Mouse (Mus musculus): ENCODE results near the gene Sorcs2. TPM values are rescaled to one million over a fixed set of nuclear protein-coding genes. Genes with fewer than 3 reads are reported as not detected.
A peak's percentile ranks its signal among the peaks of the same experiment; 100 is the strongest.

Gene Sorcs2
- polyA plus RNA-seq, 1 experiment from 2014 or later: 11.5 TPM

DNA sequence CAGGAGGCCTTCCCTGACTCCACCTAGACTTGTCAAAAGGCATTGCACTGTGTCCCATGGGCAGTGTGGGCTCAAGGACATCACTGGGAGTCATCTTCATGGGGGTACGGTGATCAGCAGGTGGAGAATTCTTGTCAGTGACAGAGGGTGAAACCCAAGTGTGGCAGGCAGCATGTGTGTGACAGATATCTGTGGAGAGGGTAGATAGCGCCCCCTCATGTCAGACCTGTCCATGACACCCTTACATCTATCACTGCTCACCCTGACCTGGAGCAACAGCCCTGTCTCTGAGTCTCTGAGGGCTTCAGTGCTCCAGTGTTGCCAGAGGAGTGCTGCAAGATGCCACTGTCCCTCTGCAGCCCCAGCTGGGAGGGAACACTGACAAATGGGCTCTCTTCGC is 343.4 kb downstream of the Sorcs2 start:
- no peak overlapping the region for H3K4me3 ChIP-seq (replicated peaks; ENCODE audit: low read length)
- 53% methylated on average over 3 of the region's 3 CpGs for WGBS
- H3K27ac ChIP-seq: no peak overlapping the region
- no peak overlapping the region for H3K9ac ChIP-seq
- DNase-seq (ENCODE audit: low spot score) (no peak), ATAC-seq (ENCODE audit: low FRiP score) (no peak; the same call in 1 of the 2 replicates)
- H3K27me3 ChIP-seq (ENCODE audit: control insufficient read depth, insufficient read depth, low read length): no peaks in the 10 kb centered on the region; the same call in 1 of the 2 replicates
- H3K4me2 ChIP-seq (replicated peaks): no peak overlapping the region
- no peaks in the 10 kb centered on the region for H3K4me1 ChIP-seq (replicated peaks; ENCODE audit: control insufficient read depth, insufficient read depth, low read length)
- H3K9me3 ChIP-seq (ENCODE audit: control insufficient read depth, low read length): no peaks in the 10 kb centered on the region
- H3K36me3 ChIP-seq (replicated peaks; ENCODE audit: control insufficient read depth, insufficient read depth): 0 out of 2 replicates have a peak, but pooled peaks cover under 1% of the 10 kb centered on the region

GRCm38 (mm10) chr5:36043154-36043553 is 354.8 kb downstream of the Sorcs2 start:
- Histone ChIP-seq H3K27ac (no peak overlapping the region), H3K4me2 (replicated peaks) (no peak overlapping the region), H3K9me3 (ENCODE audit: control insufficient read depth, low read length) (no peaks in the 10 kb centered on the region), H3K36me3 (replicated peaks; ENCODE audit: control insufficient read depth, insufficient read depth) (no peaks in the 10 kb centered on the region), H3K4me1 (replicated peaks; ENCODE audit: control insufficient read depth, insufficient read depth, low read length) (peaks cover 15% of the 10 kb centered on the region), H3K4me3 (replicated peaks; ENCODE audit: low read length) (no peak overlapping the region), H3K9ac (no peak overlapping the region), H3K27me3 (ENCODE audit: control insufficient read depth, insufficient read depth, low read length) (no peaks in the 10 kb centered on the region)
- DNase-seq (ENCODE audit: low spot score): no peak
- WGBS: 90% methylated on average over 2 of the region's 2 CpGs
- no peak for ATAC-seq (ENCODE audit: low FRiP score)

DNA sequence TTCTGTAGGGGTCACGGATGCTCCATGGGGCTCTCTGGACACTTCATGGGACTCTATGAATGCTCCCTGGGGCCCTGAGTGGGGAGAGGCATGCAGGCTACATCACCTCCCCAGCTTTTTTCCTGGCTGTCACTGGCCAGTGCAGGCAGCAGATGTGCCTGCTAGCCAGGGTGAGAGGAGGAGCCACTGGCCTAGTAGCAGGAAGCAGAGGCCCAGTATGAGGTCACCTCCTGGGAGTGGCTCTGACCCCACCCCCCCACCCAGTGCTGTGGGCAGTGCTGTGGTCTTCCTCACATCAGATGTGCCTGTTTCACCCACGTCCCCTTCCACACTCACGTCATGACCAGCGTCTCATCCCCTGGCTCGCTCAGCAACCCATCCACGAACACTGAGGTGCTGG is 356.2 kb downstream of the Sorcs2 start:
- Histone ChIP-seq H3K4me2 (replicated peaks) (no peak overlapping the region), H3K4me3 (replicated peaks; ENCODE audit: low read length) (no peak overlapping the region), H3K27ac (no peak overlapping the region), H3K27me3 (ENCODE audit: control insufficient read depth, insufficient read depth, low read length) (no peaks in the 10 kb centered on the region), H3K9ac (no peak overlapping the region), H3K4me1 (replicated peaks; ENCODE audit: control insufficient read depth, insufficient read depth, low read length) (peaks cover 15% of the 10 kb centered on the region), H3K36me3 (replicated peaks; ENCODE audit: control insufficient read depth, insufficient read depth) (peaks cover 4% of the 10 kb centered on the region; the same call in 1 of the 2 replicates), H3K9me3 (ENCODE audit: control insufficient read depth, low read length) (no peaks in the 10 kb centered on the region)
- DNase-seq (ENCODE audit: low spot score): no peak
- no peak for ATAC-seq (ENCODE audit: low FRiP score)
- 91% methylated on average over 6 of the region's 6 CpGs for WGBS

GRCm38 (mm10) chr5:36041236-36041562 is 356.7 kb downstream of the Sorcs2 start:
- Histone ChIP-seq H3K9me3 (ENCODE audit: control insufficient read depth, low read length) (no peaks in the 10 kb centered on the region), H3K4me3 (replicated peaks; ENCODE audit: low read length) (no peak overlapping the region), H3K4me2 (replicated peaks) (no peak overlapping the region), H3K9ac (no peak overlapping the region), H3K27me3 (ENCODE audit: control insufficient read depth, insufficient read depth, low read length) (no peaks in the 10 kb centered on the region), H3K4me1 (replicated peaks; ENCODE audit: control insufficient read depth, insufficient read depth, low read length) (peaks cover 15% of the 10 kb centered on the region), H3K36me3 (replicated peaks; ENCODE audit: control insufficient read depth, insufficient read depth) (peaks cover 4% of the 10 kb centered on the region; the same call in 1 of the 2 replicates), H3K27ac (peak overlapping the region; percentile 66)
- DNase-seq (ENCODE audit: low spot score): no peak
- peak; percentile 44; the same call in 1 of the 2 replicates for ATAC-seq (ENCODE audit: low FRiP score)

- peaks cover 4% of the 10 kb centered on the region; the same call in 1 of the 2 replicates for H3K36me3 ChIP-seq (replicated peaks; ENCODE audit: control insufficient read depth, insufficient read depth)
- DNase-seq (ENCODE audit: low spot score): peak; percentile 74
- H3K27ac ChIP-seq: peak overlapping the region; percentile 66
- no peak overlapping the region for H3K4me3 ChIP-seq (replicated peaks; ENCODE audit: low read length)
- WGBS: 57% methylated on average over 13 of the region's 13 CpGs
- peaks cover 15% of the 10 kb centered on the region for H3K4me1 ChIP-seq (replicated peaks; ENCODE audit: control insufficient read depth, insufficient read depth, low read length)
- H3K9me3 ChIP-seq (ENCODE audit: control insufficient read depth, low read length): no peaks in the 10 kb centered on the region
- no peaks in the 10 kb centered on the region for H3K27me3 ChIP-seq (ENCODE audit: control insufficient read depth, insufficient read depth, low read length)
- no peak overlapping the region for H3K4me2 ChIP-seq (replicated peaks)
- no peak overlapping the region for H3K9ac ChIP-seq
- ATAC-seq (ENCODE audit: low FRiP score): peak; percentile 71
Measured at GRCm38 (mm10) chr5:36040398-36041235, 357.3 kb downstream of the Sorcs2 start.

DNA sequence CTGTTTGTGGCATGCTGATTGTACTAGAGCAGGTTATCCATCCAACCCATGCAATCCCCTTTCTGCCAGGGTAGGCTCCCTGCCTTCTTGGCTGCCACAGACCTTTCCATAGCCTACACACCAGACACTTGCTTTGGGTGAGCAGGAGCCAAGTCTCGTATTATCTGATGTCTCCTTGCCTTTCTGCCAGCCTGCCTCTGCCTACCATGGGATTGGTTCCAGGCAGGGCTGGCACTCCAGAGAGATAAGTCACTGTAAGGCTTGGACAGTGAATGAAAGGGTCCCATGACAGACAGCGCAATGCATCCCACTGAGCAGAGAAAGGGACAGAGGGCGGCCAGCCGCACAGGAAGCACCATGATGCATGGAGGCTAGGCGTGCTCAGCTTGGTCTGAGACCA is 358.3 kb downstream of the Sorcs2 start:
- no peaks in the 10 kb centered on the region for H3K9me3 ChIP-seq (ENCODE audit: control insufficient read depth, low read length)
- no peak for DNase-seq (ENCODE audit: low spot score)
- H3K4me2 ChIP-seq (replicated peaks): no peak overlapping the region
- 83% methylated on average over 5 of the region's 5 CpGs for WGBS
- H3K27me3 ChIP-seq (ENCODE audit: control insufficient read depth, insufficient read depth, low read length): no peaks in the 10 kb centered on the region
- peaks cover 15% of the 10 kb centered on the region for H3K4me1 ChIP-seq (replicated peaks; ENCODE audit: control insufficient read depth, insufficient read depth, low read length)
- H3K36me3 ChIP-seq (replicated peaks; ENCODE audit: control insufficient read depth, insufficient read depth): peaks cover 4% of the 10 kb centered on the region; the same call in 1 of the 2 replicates
- H3K27ac ChIP-seq: no peak overlapping the region
- no peak overlapping the region for H3K4me3 ChIP-seq (replicated peaks; ENCODE audit: low read length)
- ATAC-seq (ENCODE audit: low FRiP score): no peak
- no peak overlapping the region for H3K9ac ChIP-seq

DNA sequence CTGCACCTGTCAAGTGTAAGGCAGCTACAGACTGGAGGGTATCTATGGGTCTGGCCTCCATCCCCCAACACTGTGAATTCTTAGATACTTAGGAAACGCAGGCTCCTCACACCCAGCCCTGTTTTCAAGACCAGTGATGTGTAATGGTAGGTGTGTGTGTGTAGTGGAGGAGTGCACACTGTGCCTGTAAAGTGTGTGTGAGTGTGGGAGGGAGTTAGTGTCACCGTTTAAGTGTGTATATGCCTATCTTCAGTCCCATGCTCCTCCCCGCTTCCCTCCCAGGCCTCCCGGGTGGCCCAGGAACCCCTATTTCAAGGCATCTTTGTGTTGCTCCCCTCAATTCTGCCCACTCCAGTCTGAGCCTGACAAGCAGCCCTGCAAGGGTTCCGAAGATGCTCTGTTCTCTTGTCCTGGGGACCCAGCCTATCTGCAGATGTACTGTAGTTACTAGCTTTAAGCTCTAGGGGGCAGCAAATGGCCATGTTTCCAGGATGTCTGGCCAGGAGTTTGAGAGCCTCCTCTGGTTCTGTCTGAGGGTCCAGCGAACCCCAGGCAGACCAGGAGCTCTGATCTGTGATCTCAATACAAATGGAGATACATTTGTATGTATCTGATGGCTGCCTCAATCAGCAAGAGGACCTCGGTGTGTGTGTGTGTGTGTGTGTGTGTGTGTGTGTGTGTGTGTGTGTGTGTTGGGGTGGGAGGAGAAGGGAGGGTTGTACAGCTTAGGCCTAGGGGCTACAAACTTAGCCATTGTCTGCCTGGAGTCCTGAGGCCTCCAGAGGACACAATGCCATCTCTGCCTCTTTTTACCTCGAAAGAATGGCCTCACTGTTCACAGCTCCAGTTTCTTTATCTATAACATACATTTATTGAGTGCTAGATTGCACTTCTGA is 364.2 kb downstream of the Sorcs2 start:
- Histone ChIP-seq H3K4me1 (replicated peaks; ENCODE audit: control insufficient read depth, insufficient read depth, low read length) (no peaks in the 10 kb centered on the region), H3K4me2 (replicated peaks) (no peak overlapping the region), H3K27ac (no peak overlapping the region), H3K36me3 (replicated peaks; ENCODE audit: control insufficient read depth, insufficient read depth) (peaks cover 4% of the 10 kb centered on the region; the same call in 1 of the 2 replicates), H3K9me3 (ENCODE audit: control insufficient read depth, low read length) (no peaks in the 10 kb centered on the region), H3K27me3 (ENCODE audit: control insufficient read depth, insufficient read depth, low read length) (no peaks in the 10 kb centered on the region), H3K9ac (no peak overlapping the region), H3K4me3 (replicated peaks; ENCODE audit: low read length) (no peak overlapping the region)
- 44% methylated on average over 8 of the region's 8 CpGs for WGBS
- DNase-seq (ENCODE audit: low spot score) (peak; percentile 95), ATAC-seq (ENCODE audit: low FRiP score) (peak; percentile 46; the same call in 1 of the 2 replicates)

DNA sequence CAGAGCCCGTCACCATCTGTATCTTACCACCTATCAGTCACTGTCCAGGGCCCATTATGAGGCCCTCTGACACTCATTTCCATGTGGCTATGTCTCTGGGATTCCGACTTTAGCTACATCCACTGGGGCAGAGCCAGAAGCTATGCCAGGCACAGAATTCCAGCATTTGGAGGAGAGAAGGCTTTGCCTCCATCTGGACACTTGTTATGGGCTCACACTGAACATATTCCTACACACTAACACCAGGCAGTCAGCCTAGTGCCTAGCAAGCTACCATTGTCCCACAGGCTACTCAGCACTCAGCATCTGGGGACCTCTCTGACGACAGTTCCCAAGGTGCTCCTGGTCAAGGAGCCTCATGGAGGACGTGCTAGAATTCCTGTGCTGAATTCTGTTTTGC is 372.9 kb downstream of the Sorcs2 start:
- Histone ChIP-seq H3K4me2 (replicated peaks) (no peak overlapping the region), H3K9ac (no peak overlapping the region), H3K36me3 (replicated peaks; ENCODE audit: control insufficient read depth, insufficient read depth) (0 out of 2 replicates have a peak, but pooled peaks cover 5% of the 10 kb centered on the region), H3K4me1 (replicated peaks; ENCODE audit: control insufficient read depth, insufficient read depth, low read length) (no peaks in the 10 kb centered on the region), H3K9me3 (ENCODE audit: control insufficient read depth, low read length) (no peaks in the 10 kb centered on the region), H3K27me3 (ENCODE audit: control insufficient read depth, insufficient read depth, low read length) (no peaks in the 10 kb centered on the region), H3K4me3 (replicated peaks; ENCODE audit: low read length) (no peak overlapping the region), H3K27ac (no peak overlapping the region)
- DNase-seq (ENCODE audit: low spot score): no peak
- 77% methylated on average over 4 of the region's 4 CpGs for WGBS
- ATAC-seq (ENCODE audit: low FRiP score): no peak

- Histone ChIP-seq H3K27ac (no peak overlapping the region), H3K36me3 (replicated peaks; ENCODE audit: control insufficient read depth, insufficient read depth) (0 out of 2 replicates have a peak, but pooled peaks cover 5% of the 10 kb centered on the region), H3K9me3 (ENCODE audit: control insufficient read depth, low read length) (no peaks in the 10 kb centered on the region), H3K4me2 (replicated peaks) (no peak overlapping the region), H3K9ac (no peak overlapping the region), H3K27me3 (ENCODE audit: control insufficient read depth, insufficient read depth, low read length) (no peaks in the 10 kb centered on the region), H3K4me1 (replicated peaks; ENCODE audit: control insufficient read depth, insufficient read depth, low read length) (no peaks in the 10 kb centered on the region), H3K4me3 (replicated peaks; ENCODE audit: low read length) (no peak overlapping the region)
- ATAC-seq (ENCODE audit: low FRiP score): no peak
- 81% methylated on average over 9 of the region's 9 CpGs for WGBS
- no peak for DNase-seq (ENCODE audit: low spot score)
Measured at GRCm38 (mm10) chr5:36024003-36024685, 373.8 kb downstream of the Sorcs2 start.

All from hindbrain, embryonic 14.5 days (tissue).